Mouse (Mus musculus) stomach, embryonic 14.5 days (tissue): ENCODE data around the gene Jkamp. TPM values are rescaled to one million over a fixed set of nuclear protein-coding genes. Genes with fewer than 3 reads are reported as not detected.

Source experiments
- ATAC-seq: fragments of 200-750 bp; cut with Nextera tagmentation; 2 replicates; pipeline ENCODE4 v1.8.0; 2017; ENCODE audit warnings: low read depth, moderate TSS enrichment; ENCODE audit not compliant: insufficient number of reproducible peaks, insufficient read depth, low FRiP score
- H3K27ac ChIP-seq: fragments of 300-500 bp; sonication (generic); 2 replicates; pipeline ENCODE4 v1.5.1; 2014; ENCODE audit warnings: mild to moderate bottlenecking, low read length, moderate library complexity, mixed read lengths
- H3K27me3 ChIP-seq: fragments of 300-500 bp; sonication (generic); 2 replicates; pipeline ENCODE4 v1.6.1; 2014; ENCODE audit warnings: low read length, control low read depth, mixed read lengths; ENCODE audit not compliant: control insufficient read depth, insufficient read depth
- H3K36me3 ChIP-seq: fragments of 300-500 bp; sonication (generic); 2 replicates; pipeline ENCODE4 v1.6.1; 2014; ENCODE audit warnings: mild to moderate bottlenecking, control low read depth, low read length, moderate library complexity, mixed read lengths; ENCODE audit not compliant: control insufficient read depth, insufficient read depth
- H3K4me1 ChIP-seq: fragments of 300-500 bp; sonication (generic); 2 replicates; pipeline ENCODE4 v1.6.1; 2014; ENCODE audit warnings: low read length, control low read depth, mixed read lengths; ENCODE audit not compliant: control insufficient read depth, insufficient read depth
- H3K4me2 ChIP-seq: fragments of 300-500 bp; sonication (generic); replicated peaks from 2 replicates; pipeline ENCODE4 v1.6.1; 2014; ENCODE audit warnings: low read depth, low read length, control low read depth
- H3K4me3 ChIP-seq: fragments of 300-500 bp; sonication (generic); 2 replicates; pipeline ENCODE4 v1.5.1; 2014; ENCODE audit warnings: low read depth, low read length, control low read depth
- H3K9ac ChIP-seq: fragments of 300-500 bp; sonication (generic); replicated peaks from 2 replicates; pipeline ENCODE4 v1.6.1; 2014; ENCODE audit warnings: low read depth, mild to moderate bottlenecking, control low read depth, low read length, moderate library complexity, mixed read lengths
- H3K9me3 ChIP-seq: fragments of 300-500 bp; sonication (generic); 2 replicates; pipeline ENCODE4 v1.6.1; 2016; ENCODE audit warnings: low read depth, low read length, control low read depth; ENCODE audit not compliant: control insufficient read depth
- WGBS: fragments of 180-500 bp; shearing (Covaris S2); extraction: QIAGEN DNeasy Blood & Tissue Kit; methylation state at CpG from one replicate; pipeline ENCODE4 v1.1.7; 2014; 5-methylcytosine and 5-hydroxymethylcytosine counted together
- polyA plus RNA-seq: library from polyadenylated mRNA; unstranded; fragments of >200 nt; fragmentation: Nextera tagmentation; extraction: Ambion mirVana; gene quantifications from 2 replicates; pipeline ENCODE4 v1.2.1, GENCODE M21; 2014

The Jkamp gene
- polyA plus RNA-seq, 1 experiment from 2014 or later = 62.8 TPM

GRCm38 (mm10) chr12:72050821-72051220 lies 34.6 kb upstream of the Jkamp start:
- Histone ChIP-seq H3K4me2 (no peak overlapping the region), H3K4me3 (no peak overlapping the region), H3K36me3 (no peaks in the 10 kb centered on the region), H3K4me1 (no peaks in the 10 kb centered on the region), H3K9me3 (peaks cover 9% of the 10 kb centered on the region; the same call in 1 of the 2 replicates), H3K27me3 (no peaks in the 10 kb centered on the region), H3K27ac (no peak overlapping the region), H3K9ac (no peak overlapping the region)
- no peak for ATAC-seq
- WGBS = 90% methylated on average over 4 of the region's 4 CpGs

GRCm38 (mm10) chr12:72052571-72052970 lies 32.8 kb upstream of the Jkamp start:
- H3K4me3 ChIP-seq = no peak overlapping the region
- H3K4me2 ChIP-seq = no peak overlapping the region
- no peak for ATAC-seq
- no peak overlapping the region for H3K9ac ChIP-seq
- 85% methylated on average over 6 of the region's 6 CpGs for WGBS
- H3K27me3 ChIP-seq = no peaks in the 10 kb centered on the region
- H3K27ac ChIP-seq = no peak overlapping the region
- no peaks in the 10 kb centered on the region for H3K36me3 ChIP-seq
- no peaks in the 10 kb centered on the region for H3K4me1 ChIP-seq
- H3K9me3 ChIP-seq = peaks cover 9% of the 10 kb centered on the region; the same call in 1 of the 2 replicates

- H3K27ac ChIP-seq = no peak overlapping the region
- no peak for ATAC-seq
- WGBS = 41% methylated on average over 6 of the region's 6 CpGs
Observed at GRCm38 (mm10) chr12:72053303-72053702, 32.1 kb upstream of the Jkamp start.

GRCm38 (mm10) chr12:72053851-72054250 lies 31.5 kb upstream of the Jkamp start:
- Histone ChIP-seq H3K27me3 (no peaks in the 10 kb centered on the region), H3K36me3 (no peaks in the 10 kb centered on the region), H3K9me3 (peaks cover 9% of the 10 kb centered on the region; the same call in 1 of the 2 replicates), H3K4me1 (no peaks in the 10 kb centered on the region), H3K27ac (no peak overlapping the region), H3K4me2 (no peak overlapping the region), H3K4me3 (no peak overlapping the region), H3K9ac (no peak overlapping the region)
- no peak for ATAC-seq
- 33% methylated on average over 6 of the region's 6 CpGs for WGBS

More at GRCm38 (mm10) chr12:72053303-72053702, 32.1 kb upstream of the Jkamp start:
- peaks cover 9% of the 10 kb centered on the region; the same call in 1 of the 2 replicates for H3K9me3 ChIP-seq
- no peak overlapping the region for H3K4me2 ChIP-seq
- H3K9ac ChIP-seq = no peak overlapping the region
- H3K27me3 ChIP-seq = no peaks in the 10 kb centered on the region
- no peaks in the 10 kb centered on the region for H3K36me3 ChIP-seq
- no peak overlapping the region for H3K4me3 ChIP-seq
- no peaks in the 10 kb centered on the region for H3K4me1 ChIP-seq

- Histone ChIP-seq H3K4me2 (no peak overlapping the region), H3K9me3 (no peaks in the 10 kb centered on the region), H3K9ac (no peak overlapping the region), H3K27ac (no peak overlapping the region), H3K4me3 (no peak overlapping the region), H3K27me3 (no peaks in the 10 kb centered on the region), H3K4me1 (no peaks in the 10 kb centered on the region), H3K36me3 (no peaks in the 10 kb centered on the region)
- no peak for ATAC-seq
- 88% methylated on average over 1 of the region's 1 CpGs for WGBS
Observed at GRCm38 (mm10) chr12:72057780-72058179, 27.6 kb upstream of the Jkamp start.

- Histone ChIP-seq H3K4me2 (peak overlapping the region; percentile 97), H3K9ac (no peak overlapping the region), H3K4me1 (no peaks in the 10 kb centered on the region), H3K4me3 (peak overlapping the region; percentile 62), H3K27me3 (no peaks in the 10 kb centered on the region; the same call in 1 of the 2 replicates), H3K36me3 (no peaks in the 10 kb centered on the region), H3K9me3 (no peaks in the 10 kb centered on the region), H3K27ac (no peak overlapping the region)
- peak; percentile 46; the same call in 1 of the 2 replicates for ATAC-seq
- WGBS = 6% methylated on average over 40 of the region's 40 CpGs
Observed at GRCm38 (mm10) chr12:72069626-72070326, 15.6 kb upstream of the Jkamp start.

GRCm38 (mm10) chr12:72070327-72071269 lies 14.8 kb upstream of the Jkamp start, which contains the start of gene Gpr135:
TSS of gene Gpr135 (minus strand) at chr12:72071125.
- H3K27me3 ChIP-seq = no peaks in the 10 kb centered on the region; the same call in 1 of the 2 replicates
- WGBS = under 1% methylated on average over 90 of the region's 94 CpGs
- H3K9me3 ChIP-seq = no peaks in the 10 kb centered on the region
- H3K27ac ChIP-seq = no peak within 1 kb of the TSS
- ATAC-seq = peak; percentile 81
- H3K4me1 ChIP-seq = no peaks in the 10 kb centered on the region
- H3K9ac ChIP-seq = peak within 1 kb of the TSS; percentile 34
- H3K36me3 ChIP-seq = no peaks in the 10 kb centered on the region
- peak within 1 kb of the TSS; percentile 62 for H3K4me3 ChIP-seq
- peak within 1 kb of the TSS; percentile 97 for H3K4me2 ChIP-seq

- no peaks in the 10 kb centered on the region for H3K27me3 ChIP-seq
- H3K27ac ChIP-seq = no peak overlapping the region
- H3K9ac ChIP-seq = no peak overlapping the region
- 83% methylated on average over 3 of the region's 3 CpGs for WGBS
- no peaks in the 10 kb centered on the region for H3K9me3 ChIP-seq
- H3K4me3 ChIP-seq = no peak overlapping the region
- no peaks in the 10 kb centered on the region for H3K4me1 ChIP-seq
- H3K4me2 ChIP-seq = no peak overlapping the region
- no peaks in the 10 kb centered on the region for H3K36me3 ChIP-seq
- no peak for ATAC-seq
Observed at GRCm38 (mm10) chr12:72078248-72078647, 7.1 kb upstream of the Jkamp start.
